Mouse (Mus musculus): Measurements from ENCODE around the gene Gdpd3. TPM values are rescaled to one million over a fixed set of nuclear protein-coding genes. Genes with fewer than 3 reads are reported as not detected.
A peak's percentile ranks its signal among the peaks of the same experiment; 100 is the strongest.
"Not testable (repeated sequence)": the region's sequence is repeated elsewhere in the genome, so short reads cannot be mapped to it uniquely, and the experiment has no call there.

Gdpd3 gene
- total RNA-seq, 2 experiments from 2014 or later: 0.99 to 3.0 TPM

DNA sequence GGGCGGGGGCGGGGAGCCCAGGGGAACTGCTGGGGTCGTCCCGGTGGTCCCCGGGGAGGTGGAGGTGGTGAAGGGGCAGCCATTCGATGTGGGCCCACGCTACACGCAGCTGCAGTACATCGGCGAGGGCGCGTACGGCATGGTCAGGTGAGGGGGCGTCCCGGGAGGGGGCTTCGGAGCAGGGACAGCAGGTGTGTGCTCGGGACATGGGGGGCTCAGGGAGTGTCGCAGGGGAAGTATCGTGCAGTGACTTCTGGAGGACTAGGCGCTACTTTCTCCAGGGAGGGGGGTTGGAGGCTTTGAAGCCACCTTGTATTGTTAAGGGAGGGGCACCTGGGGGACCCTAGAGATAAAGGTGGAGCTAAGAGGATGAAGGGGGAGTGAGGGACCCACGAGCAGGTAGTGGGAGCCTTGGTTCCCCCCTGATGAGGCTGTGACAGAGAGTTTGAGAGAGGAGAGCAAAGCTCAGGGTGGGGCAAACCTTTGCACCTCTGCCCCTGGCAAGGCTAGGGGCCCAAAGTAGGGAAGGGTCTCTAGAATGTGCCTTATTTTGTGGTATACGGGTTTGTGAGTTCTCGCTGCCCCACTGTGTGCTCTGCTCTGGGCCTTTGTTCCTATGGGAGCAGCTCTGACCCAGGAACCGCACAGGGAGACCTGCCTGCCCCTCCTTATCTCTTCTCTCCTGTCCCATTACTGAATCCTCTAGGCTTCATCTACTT lies 6.3 kb upstream of the Gdpd3 start:
- no peak for DNase-seq (ENCODE audit: low spot score in 2 of 2)

DNA sequence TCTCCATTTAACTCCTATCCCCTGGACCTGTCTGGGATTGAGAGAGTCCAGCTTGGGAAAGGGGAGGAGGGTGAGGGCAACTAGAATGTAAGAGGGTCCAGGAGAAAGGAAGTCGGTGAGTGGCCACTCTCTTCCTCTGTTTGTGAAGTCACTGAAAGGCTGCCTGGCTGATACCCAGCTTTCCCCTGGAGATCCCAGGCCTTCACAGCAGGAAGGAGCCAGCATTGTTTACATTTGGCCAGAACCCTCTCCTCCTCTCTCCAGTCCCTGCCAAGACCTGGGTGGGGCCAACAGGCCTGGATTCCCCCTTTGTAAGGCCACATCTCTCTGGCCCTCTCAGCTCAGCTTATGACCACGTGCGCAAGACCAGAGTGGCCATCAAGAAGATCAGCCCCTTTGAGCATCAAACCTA lies 5.7 kb upstream of the Gdpd3 start:
- intact Hi-C loops (cut with DNase I): loop anchor here (2.0 to 5.0 kb wide), 2 partner anchors 16 to 58 kb away; partner anchors contain the start of gene Ypel3
- DNase-seq (ENCODE audit: low spot score in 2 of 2): no peak

More for the DNA sequence above, 6.3 kb upstream of the Gdpd3 start:
- intact Hi-C loops (cut with DNase I): loop anchor here (2.0 to 5.0 kb wide), 2 partner anchors 17 to 58 kb away; partner anchors contain the start of gene Ypel3

DNA sequence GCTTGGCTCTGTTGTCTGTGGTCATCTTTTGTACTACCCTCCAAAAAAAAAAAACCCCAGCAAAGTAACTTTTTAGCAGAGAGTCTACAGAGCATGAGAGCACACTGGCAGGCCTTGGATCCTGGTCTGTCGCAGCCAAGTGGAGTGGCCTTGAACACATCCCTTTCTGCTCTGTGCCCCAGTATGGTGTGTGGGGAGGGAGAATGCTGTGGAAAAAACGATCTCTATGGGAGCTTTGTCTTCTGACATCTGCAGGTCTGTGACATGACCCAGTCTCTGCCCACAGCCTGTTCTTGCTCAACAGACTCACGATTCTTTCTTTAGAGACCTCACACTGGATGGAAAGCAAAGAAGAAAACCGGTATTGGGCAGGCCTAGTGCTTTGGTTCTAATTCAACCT lies 5.2 kb upstream of the Gdpd3 start:
- no peak for DNase-seq (ENCODE audit: low spot score in 2 of 2)
- intact Hi-C loops (cut with DNase I): loop anchor here (2.0 to 5.0 kb wide), 2 partner anchors 16 to 59 kb away; partner anchors contain the start of gene Ypel3

DNA sequence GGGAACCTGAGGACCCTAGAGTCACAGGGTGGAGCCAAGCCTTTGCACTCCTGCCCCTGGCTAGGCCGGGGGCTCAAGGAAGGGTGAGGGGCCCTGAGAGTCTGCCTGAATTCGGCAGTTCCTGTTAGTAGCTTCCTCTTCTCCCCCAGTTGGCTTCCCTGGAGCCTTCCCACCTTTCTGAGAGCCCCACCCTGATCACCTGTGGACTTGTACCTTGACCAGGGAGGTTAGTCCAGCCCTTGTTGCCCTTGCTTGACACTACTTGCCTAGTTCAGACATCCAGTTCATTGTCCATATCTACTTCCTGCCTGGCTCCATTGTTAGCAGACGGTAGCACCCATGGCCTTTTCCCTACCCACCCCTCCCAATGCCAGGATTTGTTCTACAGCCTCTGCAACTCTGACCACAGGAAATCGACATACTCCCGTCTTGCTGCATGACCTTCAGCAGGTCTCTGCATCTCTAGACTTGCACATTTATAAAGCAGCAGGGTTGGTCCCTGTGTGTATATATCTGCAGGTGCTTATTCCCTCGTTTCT lies 4.5 kb upstream of the Gdpd3 start:
- DNase-seq (ENCODE audit: low spot score in 2 of 2): no peak
- intact Hi-C loops (cut with DNase I): loop anchor here (2.0 to 5.0 kb wide), 3 partner anchors 15 to 59 kb away; partner anchors contain the start of gene Ypel3

DNA sequence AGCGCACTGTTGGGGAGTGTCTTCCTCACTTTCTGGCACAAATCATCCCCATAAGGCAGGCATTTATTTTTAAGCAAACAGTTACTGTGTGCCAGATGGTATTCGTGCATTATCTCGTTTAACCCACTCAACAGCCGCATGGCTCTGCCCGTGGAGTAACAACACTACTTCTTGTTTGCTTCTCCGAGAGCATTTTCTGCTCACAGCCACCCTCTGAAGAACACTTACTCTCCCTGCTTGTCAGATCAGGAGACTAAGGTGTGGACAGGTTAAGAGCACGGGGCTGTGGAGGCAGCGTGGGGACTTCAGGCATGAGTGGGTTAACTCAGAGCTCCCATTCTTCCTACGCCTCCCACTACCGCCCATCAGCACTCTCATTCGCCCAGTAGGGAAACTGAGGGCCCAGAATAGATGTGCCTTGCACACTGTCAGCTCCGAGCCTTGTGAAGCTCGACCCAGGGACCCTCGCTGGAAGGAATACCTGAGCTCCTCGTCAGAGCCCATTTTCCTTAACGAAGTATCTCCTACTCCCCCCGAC lies 3.6 kb upstream of the Gdpd3 start:
- DNase-seq (ENCODE audit: low spot score in 2 of 2): peak; percentile 71 to 74
- intact Hi-C loops (cut with DNase I): loop anchor here (2.0 to 5.0 kb wide), 2 partner anchors 36 to 60 kb away; no protein-coding TSS in a partner anchor

DNA sequence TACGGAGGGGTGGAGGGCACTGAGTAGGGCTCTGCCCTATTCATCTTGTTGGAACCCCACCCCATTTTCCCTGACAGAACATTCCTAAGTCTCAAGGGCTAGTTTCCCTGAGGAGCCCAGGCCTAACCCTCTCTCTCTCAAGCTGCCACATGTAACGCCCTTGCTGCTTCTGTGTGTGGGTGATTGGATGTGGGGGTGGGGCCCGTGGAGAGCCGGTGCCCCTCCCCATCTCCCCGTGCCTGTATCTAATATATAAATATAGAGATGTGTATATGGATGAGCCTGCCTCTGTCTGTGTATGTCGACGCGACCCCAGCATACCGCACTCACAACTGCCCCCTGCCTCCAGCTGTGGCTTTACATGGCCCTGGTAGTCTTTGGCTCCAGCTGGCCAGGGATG lies 594 bp upstream of the Gdpd3 start:
- intact Hi-C loops (cut with DNase I): no loop called here

DNA sequence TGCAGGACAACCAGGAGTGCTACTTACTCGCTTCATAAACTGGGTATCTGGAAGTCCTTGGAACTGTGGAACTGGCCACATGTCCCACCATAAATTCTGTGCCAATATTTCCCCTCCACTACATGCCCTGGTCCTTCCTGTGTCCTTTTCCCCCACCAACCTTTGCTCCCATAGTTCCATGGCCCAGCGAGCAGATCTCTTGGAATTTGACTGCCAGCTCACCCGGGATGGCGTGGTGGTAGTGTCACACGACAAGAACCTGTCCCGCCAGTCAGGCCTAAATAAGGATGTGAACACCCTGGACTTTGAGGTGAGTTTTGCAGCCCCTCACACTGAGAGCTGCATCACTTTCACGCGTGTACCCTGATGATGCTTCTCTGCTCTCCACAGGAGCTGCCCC lies 867 bp downstream of the Gdpd3 start:
- intact Hi-C loops (cut with DNase I): no loop called here

More for the DNA sequence above, 594 bp upstream of the Gdpd3 start:
- no peak for DNase-seq (ENCODE audit: low spot score in 2 of 2)

DNA sequence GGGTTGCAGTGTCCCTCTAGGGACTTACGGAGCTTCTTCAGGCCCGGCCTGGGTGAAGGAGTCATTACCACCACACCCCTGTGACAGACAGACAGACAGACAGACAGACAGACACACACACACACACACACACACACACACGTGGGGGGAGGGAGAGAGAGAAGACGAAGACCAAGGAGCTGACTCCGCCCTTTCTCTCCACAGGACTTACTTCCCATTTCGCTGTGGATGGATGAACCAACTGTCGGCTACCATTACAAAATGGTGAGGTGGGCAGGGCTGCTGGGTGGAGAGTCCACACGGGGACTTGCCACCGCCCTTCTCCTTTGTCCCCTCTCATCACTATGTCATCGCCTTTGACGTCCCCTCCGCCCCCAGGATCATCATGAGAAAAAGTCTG lies 4.7 kb downstream of the Gdpd3 start:
- intact Hi-C loops (cut with DNase I): no loop called here

More for the DNA sequence above, 867 bp downstream of the Gdpd3 start:
- DNase-seq (ENCODE audit: low spot score in 2 of 2): no peak

DNA sequence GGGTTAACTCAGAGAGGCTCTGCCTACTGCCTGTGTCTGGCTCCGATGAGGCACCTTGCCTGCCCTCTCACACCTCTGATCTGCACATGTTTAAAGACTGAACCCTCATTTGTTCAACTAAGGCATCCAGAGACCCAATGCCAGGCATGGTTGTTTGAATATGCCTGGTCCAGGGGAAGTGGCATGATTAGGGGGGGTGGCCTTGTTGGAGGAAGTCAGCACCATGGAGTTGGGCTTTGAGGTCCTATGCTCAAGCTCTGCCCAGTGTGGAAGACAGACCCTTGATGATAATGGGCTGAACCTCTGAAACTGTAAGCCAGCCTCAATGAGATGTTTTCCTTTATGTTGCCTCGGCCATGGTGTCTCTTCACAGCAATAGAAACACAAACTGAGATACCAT lies 7.2 kb downstream of the Gdpd3 start:
- no peak for DNase-seq (ENCODE audit: low spot score in 2 of 2)
- intact Hi-C loops (cut with DNase I): no loop called here

More for the DNA sequence above, 4.7 kb downstream of the Gdpd3 start:
- no peak for DNase-seq (ENCODE audit: low spot score in 2 of 2)

DNA sequence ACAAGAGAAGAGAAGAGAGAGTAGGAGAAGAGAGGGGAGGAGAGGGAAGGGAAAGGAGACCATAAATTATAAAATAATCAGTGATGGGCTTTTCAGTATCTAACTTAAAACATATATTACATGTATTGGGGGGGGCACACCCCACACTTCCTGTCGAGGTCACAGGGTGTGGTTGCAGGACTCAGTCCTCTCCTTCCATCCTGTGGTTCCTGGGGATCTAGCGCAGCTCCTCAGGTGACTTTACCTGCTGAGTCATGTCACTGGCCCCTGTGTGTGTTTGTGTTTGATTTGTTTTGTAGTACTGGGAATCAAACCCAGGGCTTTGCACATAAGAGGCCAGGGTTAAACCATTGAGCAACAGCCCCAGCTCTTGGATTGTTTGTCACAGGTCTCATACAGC lies 8.3 kb downstream of the Gdpd3 start:
- DNase-seq (ENCODE audit: low spot score in 2 of 2): no peak
- intact Hi-C loops (cut with DNase I): no loop called here

DNA sequence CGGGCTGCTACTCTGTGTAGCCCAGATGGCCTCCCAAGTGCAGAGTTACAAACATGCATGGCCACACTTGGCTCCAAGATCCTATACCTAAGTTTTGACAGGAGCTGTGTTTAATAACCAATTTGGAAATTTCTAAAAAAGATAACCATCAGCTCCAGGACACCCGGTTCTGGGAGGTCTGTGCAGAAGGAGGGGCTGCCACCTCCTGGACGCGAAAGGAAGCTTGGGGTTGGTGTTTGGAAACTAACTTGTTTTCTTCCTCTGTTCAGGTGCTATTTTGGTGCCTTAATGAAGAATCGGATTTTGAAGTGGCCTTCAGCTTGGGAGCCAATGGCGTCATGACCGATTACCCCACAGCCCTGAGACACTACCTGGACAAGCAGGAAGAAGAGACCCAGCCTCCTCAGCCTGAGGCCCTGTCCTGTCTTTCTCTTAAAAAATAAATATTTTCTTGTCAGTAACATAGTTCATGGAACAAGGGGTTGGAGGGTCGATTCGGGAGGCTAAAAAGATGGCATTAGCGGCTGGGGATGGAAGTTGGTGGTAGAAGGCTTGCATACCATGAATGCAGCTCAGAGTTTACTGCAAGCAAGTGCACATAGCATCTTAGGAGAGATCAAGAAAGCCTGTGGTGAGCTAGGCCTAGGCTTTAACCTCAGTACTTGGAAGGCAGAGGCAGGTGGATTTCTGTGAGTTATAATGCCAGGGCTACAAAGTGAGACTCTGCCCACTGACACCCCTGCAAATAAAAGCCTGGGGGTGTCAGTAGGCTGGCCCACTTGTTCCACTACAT lies 9.2 kb downstream of the Gdpd3 start:
- intact Hi-C loops (cut with DNase I): loop anchor here (5.0 kb wide), 1 partner anchor 73 kb away; no protein-coding TSS in a partner anchor
- no peak for DNase-seq (ENCODE audit: low spot score in 2 of 2)

DNA sequence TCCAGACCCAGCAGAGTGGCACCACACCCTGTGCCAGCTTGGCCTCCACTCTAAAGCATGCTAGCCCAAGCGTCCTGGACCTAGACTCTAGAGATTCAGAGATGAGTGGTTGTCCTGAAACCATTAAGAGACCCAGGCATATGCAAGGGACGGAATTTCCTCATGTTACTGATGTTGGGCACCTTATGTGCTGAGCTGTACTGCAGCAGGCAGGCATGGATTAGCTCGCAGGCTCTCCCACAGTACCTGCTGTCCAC lies 9.8 kb downstream of the Gdpd3 start:
- no peak for DNase-seq (ENCODE audit: low spot score in 2 of 2)
- intact Hi-C loops (cut with DNase I): loop anchor here (2.0 to 5.0 kb wide), 2 partner anchors 15 to 74 kb away; no protein-coding TSS in a partner anchor

DNA sequence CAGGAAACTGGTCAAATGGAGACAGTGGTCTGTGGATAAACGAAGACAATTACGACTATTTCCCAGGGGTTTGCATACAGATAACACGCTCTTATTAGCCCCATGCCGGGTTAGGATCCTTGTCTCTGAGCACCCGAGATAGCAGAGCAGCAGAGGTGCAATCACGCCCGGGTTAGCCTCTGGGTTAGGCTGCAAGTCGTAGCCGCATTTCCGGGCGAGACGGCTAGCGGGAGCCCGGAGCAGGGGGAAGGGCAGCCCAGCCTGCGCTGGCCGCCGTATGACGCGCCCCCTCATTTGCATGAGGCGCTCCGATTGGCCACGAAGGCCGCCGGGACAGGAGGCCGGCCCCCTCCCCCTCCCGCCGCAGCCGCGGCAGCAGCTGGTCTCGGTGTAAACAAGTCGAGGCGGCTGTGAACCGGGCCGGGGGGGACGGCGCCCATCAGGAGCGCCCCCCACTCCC lies 10.5 kb downstream of the Gdpd3 start, which contains the start of gene Ypel3:
Gene Ypel3, plus strand, starts transcription at position 358 of the 460 bp plus-strand sequence.
- intact Hi-C loops (cut with DNase I): loop anchor here (2.0 to 5.0 kb wide), 2 partner anchors 16 to 74 kb away; no protein-coding TSS in a partner anchor
- DNase-seq (ENCODE audit: low spot score in 2 of 2): peak; percentile 93 to 97

DNA sequence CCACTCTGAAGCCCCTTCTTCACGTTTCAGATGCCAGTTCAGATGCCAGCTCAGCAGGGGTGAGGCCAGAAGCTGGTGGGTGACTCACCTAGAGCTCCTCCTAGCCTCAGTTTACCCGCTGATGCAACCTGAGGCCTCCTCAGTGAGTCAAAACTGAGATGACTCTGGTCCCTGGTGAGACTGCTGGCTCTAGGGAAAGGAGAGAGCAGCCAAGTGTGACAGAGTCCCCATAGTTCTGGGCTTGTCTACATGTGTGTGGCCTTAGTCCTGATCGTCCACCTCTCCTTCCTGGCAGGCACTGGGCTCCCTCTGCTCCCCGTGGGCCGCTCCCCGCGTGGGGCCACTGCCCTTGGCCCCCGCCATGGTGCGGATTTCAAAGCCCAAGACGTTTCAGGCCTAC lies 11.3 kb downstream of the Gdpd3 start:
- DNase-seq (ENCODE audit: low spot score in 2 of 2): no peak
- intact Hi-C loops (cut with DNase I): loop anchor here (2.0 to 5.0 kb wide), 2 partner anchors 17 to 75 kb away; no protein-coding TSS in a partner anchor

DNA sequence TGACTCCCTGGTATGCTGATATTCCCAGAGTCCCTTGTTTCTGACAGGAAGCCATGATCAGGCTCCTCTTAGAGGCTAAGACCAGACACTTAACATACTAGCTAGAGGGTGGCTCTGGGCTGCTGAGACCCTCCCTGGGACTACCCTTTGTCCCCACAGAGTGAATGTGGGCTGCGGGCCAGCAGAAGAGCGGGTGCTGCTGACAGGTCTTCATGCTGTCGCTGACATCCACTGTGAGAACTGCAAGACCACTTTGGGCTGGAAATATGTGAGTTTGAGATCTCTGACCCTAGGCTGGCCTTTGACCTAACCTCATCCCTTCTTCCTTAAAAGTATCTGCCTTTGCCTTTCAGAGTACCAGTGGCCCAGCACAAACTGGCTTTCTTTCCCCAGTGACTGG lies 12.0 kb downstream of the Gdpd3 start:
- DNase-seq (ENCODE audit: low spot score in 2 of 2): no peak
- intact Hi-C loops (cut with DNase I): loop anchor here (5.0 kb wide), 1 partner anchor 76 kb away; no protein-coding TSS in a partner anchor

DNA sequence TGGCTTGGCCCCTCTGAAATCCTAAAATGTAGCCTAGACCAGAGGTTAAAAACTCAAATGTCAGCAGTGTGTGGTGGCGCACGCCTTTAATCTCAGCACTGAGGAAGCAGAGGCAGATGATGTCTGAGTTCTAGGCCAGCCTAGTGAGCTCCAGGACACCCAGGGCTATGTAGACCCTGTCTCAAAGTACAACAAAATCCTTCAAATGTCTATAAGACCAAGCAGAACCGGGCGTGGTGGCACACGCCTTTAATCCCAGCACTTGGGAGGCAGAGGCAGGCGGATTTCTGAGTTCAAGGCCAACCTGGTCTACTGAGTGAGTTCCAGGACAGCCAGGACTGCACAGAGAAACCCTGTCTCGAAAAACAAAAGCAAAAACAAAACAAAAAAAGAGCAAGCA lies 13.0 kb downstream of the Gdpd3 start:
- intact Hi-C loops (cut with DNase I): loop anchor here (5.0 kb wide), 1 partner anchor 77 kb away; no protein-coding TSS in a partner anchor
- DNase-seq (ENCODE audit: low spot score in 2 of 2): not testable (repeated sequence)

DNA sequence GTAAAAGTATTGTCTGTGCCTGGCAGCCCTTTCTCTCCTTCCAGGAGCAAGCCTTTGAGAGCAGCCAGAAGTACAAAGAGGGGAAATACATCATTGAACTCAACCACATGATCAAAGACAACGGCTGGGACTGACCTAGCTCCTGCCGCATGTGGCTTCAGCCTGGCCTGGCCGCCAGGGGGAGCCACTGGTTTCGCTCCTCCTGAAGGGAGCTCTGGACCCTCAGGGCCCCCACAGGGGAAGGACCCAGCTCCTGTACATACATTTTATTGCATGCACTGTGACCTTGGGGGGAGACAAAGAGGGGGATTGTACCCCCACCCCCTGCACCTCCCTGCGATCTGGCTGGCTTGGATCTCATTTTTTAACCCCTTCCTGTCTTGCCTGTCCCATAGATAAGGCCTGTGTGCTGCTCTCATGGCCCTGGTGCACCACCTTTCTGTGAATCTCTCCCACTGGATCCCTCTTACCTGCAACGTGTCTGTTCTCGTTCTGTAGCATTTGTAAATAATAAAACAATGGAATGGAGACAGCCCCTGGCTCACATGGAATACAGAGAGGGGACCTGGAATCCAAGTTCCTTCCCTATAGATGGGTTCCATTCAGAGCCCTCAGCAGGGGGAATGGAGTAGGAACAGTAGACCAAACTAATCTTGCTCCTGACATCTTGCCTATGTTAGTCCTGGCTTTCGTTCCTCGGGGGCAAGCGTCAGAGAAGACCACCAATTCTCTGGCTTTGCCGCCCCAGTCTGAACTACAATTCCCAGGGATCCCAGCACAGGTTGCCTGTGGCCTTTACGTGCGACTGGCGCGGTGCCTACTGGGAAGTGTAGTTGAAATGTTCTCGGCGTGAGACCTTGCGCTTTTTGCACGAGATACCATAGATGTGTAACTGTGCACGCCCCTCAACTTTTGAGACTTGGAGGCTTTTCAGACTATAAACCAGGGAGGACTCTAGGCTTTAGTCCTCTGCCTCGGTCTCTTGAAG lies 14.1 kb downstream of the Gdpd3 start:
- intact Hi-C loops (cut with DNase I): loop anchor here (1.0 to 5.0 kb wide), 2 partner anchors 12 to 78 kb away; partner anchors contain the start of gene Ppp4c
- peak; percentile 81 to 84 for DNase-seq (ENCODE audit: low spot score in 2 of 2)

DNA sequence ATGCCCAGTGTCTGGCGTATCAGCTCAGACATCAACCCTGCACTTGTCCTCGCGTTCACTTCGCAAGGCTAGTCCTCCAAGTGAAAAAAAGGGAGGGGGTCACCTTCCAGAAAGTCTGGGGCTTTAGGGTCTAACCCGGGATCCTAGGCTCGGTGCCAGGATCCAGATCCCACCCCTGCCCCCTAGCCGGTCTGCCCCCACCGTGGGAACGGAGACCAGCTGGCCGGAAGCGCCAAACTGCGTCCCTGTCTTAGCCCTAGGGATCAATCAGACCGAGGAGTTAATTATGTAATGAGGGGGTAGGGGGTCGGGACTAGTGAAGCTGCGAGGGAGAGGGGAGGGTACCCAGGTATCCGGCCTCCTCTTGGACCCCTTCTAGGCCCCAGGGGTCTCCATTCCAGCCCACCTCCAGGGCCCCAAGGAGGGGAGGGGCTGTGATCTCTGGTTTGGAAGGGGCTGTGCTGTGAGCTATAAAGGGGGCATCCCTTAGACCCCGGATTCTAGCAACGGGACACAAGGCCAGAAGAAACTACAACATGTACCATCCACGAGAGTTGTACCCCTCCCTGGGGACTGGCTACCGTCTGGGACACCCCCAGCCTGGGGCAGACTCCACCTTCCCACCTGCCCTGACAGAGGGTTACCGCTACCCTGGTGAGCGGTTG lies 15.0 kb downstream of the Gdpd3 start, which contains the start of gene Tbx6:
Gene Tbx6, plus strand, starts transcription at position 513 of the 665 bp plus-strand sequence.
- intact Hi-C loops (cut with DNase I): loop anchor here (1.0 kb wide), 1 partner anchor 11 kb away; the partner anchor contains the start of gene Ppp4c
- DNase-seq (ENCODE audit: low spot score in 2 of 2): no peak

Data from left cerebral cortex, postnatal 36 days (tissue).